Mouse (Mus musculus) CD4-positive helper T cell, adult 2 months (primary cell): ENCODE data around the gene E330034G19Rik.
"Not testable (repeated sequence)": the region's sequence is repeated elsewhere in the genome, so short reads cannot be mapped to it uniquely, and the experiment has no call there.

Source experiments
- DNase-seq: peaks from one replicate; pipeline ENCODE4 v3.0.0-alpha.2; 2012; ENCODE audit warnings: low read depth, missing footprints, low spot score

E330034G19Rik gene

DNA sequence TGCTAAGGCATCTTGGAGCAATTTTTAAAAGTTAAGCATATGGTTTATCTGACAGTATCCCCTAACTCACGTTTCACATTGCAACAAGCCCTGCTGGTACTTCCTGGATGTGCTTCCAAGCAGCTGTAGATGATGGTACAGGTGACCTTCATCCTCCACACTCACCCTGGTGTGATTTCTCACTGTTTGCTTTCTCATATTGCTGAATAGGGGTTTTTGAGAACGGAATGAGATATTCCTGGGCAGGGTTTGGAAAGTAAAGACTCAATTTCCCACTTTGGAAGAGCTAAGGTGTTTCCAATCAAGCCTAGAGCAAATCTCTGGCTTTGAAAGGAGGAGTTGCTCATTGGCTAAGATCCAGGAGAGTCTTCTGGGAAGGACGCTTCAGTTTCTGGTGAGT lies at the start of gene E330034G19Rik:
E330034G19Rik (plus strand) TSS at position 301 of the 400 bp plus-strand sequence.
- no peak for DNase-seq

DNA sequence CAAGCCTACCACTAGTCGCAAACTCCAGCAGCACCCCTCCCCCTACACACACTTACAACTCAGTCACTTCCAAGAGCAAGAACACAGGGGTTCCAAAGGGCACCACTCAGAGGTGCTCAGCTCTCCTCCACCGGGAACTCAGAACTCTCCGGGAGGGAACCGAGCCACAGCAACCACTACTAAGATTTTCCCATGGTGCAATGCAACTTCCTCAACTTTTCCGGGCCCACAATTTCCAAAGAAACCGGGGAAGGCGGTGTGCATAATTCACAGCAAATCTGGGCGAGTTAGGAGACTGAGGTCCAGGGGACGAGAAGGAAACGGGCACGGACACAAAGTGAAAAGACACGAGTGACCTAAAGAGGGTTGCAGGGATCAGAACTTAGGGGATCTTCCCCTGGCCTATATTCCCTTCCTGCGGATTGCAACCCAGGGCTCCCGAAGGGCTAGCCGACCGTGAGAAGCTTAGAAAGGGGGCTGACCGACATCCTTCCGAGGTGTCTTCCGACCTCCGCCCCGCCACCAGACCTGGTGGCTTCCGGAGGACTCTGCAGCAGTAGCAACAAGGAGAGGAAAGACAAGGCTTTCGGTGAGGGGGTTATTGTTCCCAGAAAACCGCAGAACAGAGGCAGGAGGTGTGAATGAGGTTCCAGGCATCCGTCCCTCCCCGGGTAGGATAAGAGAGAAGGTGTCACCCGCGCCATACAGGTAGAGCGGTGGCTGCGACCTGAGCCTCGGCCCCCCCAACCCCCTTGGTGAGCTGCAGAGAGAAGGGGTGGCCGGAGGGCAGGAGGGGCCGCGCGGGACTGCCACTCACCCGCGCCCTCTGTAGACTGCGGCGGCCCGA lies 48.5 kb upstream of the E330034G19Rik start:
- DNase-seq, result peak; percentile 9

GRCm38 (mm10) chr14:24245177-24246081 lies 47.6 kb upstream of the E330034G19Rik start, which contains the start of gene Dlg5:
TSS of gene Dlg5 (minus strand) at chr14:24245920.
- no peak for DNase-seq

DNA sequence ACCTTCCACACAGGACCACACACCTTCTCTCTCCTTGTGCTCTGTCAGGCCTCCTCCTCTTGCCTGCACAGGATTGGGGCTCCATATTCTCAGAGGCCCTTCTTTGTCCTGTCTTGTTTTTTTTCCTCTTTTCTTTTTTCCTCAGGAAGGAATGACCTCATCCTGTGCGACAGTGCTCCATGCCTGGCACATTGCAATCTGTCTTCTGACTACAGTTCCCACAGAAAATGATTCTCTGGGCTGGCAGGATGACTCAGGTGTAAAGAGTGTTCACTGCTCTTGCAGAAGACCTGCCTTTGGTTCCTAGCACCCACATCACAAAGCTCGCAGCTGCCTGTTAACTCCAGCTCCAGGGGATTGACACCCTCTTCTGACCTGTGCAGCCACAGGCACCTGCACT lies 43.1 kb upstream of the E330034G19Rik start:
- no peak for DNase-seq

DNA sequence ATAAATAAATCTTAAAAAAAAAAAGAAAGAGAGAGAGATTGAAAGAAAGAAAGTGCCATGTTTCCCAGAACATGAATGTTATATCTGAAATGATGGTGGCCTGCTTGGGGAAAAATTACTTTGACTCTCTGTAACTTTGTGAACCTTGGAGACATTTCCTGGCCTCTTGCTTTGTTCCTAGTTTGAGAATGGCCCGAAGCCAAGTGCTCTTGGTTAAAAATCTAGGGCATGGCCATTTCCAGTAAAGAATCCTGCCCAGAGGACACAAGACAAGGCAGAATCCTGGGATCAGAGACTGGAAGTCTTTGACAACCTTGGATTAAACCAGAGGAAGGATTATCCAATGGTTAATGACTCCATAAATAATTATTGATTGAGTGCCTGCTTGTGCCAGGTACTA lies 41.7 kb upstream of the E330034G19Rik start:
- no peak for DNase-seq

DNA sequence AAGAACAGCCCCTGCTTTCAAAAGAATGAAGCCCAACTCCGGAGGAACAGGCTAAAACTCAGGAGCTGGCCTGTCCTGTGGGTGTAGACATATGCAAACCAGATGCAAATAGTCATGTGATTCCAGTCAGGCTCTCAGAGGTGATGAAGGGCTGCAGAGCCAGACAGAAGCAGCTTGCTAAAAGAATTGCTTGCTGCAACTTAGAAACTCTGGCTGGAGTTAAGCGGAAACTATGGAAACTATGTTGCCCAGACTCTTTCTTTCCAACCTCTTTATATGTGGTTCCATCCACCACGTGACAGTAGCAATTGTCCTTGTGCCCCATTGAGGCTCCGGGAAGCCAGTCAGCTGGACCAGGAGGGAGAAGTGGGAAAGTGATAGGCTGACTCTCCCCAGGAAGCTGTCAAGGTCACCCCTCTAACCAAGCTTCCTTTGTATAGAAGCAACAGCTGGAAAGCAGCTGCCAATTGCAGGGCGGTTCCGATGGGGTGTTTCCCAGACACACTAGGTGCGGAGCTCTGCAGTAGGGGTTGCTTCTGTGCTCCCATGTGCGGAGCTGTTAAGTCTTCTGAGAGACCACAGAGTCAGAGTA lies 39.3 kb upstream of the E330034G19Rik start:
- DNase-seq, result no peak

GRCm38 (mm10) chr14:24255956-24256355 lies 37.1 kb upstream of the E330034G19Rik start:
- DNase-seq, result no peak

DNA sequence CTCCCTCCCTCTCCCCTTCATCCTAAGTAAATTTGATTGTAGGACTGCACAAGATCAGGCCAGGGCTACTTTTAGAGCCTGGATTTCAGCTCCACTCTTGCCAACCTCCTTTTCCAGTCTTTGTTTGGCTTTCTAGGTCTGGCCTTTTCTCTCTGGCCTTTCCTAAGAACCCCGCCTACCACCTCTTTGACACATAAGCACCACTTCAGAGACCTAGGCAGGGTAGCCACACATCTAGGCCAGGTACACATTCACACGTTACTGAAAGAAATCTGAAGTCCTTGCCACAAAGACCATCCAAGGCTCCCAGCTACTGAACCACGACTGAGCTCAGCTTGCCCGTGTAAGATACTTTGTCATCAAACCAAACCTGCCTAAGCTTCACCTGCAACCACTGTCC lies 32.6 kb upstream of the E330034G19Rik start:
- no peak for DNase-seq

GRCm38 (mm10) chr14:24262382-24262781 lies 30.6 kb upstream of the E330034G19Rik start:
- DNase-seq, result no peak

GRCm38 (mm10) chr14:24262915-24263314 lies 30.1 kb upstream of the E330034G19Rik start:
- no peak for DNase-seq

- no peak for DNase-seq
These were observed 23.4 kb upstream of the E330034G19Rik start for GRCm38 (mm10) chr14:24269571-24269970.

- DNase-seq, result peak; percentile 7
These were observed 19.4 kb upstream of the E330034G19Rik start for GRCm38 (mm10) chr14:24273575-24273974.

GRCm38 (mm10) chr14:24275534-24275933 lies 17.5 kb upstream of the E330034G19Rik start:
- no peak for DNase-seq

GRCm38 (mm10) chr14:24281278-24281677 lies 11.7 kb upstream of the E330034G19Rik start:
- no peak for DNase-seq

GRCm38 (mm10) chr14:24282276-24282675 lies 10.7 kb upstream of the E330034G19Rik start:
- DNase-seq, result no peak

- DNase-seq, result no peak
These were observed 6.9 kb upstream of the E330034G19Rik start for GRCm38 (mm10) chr14:24286136-24286535.

- no peak for DNase-seq
These were observed 2.3 kb upstream of the E330034G19Rik start for GRCm38 (mm10) chr14:24290726-24291125.

- no peak for DNase-seq
These were observed 617 bp downstream of the E330034G19Rik start for GRCm38 (mm10) chr14:24293631-24294030.

GRCm38 (mm10) chr14:24302126-24302525 lies 9.1 kb downstream of the E330034G19Rik start:
- DNase-seq, result not testable (repeated sequence)

DNA sequence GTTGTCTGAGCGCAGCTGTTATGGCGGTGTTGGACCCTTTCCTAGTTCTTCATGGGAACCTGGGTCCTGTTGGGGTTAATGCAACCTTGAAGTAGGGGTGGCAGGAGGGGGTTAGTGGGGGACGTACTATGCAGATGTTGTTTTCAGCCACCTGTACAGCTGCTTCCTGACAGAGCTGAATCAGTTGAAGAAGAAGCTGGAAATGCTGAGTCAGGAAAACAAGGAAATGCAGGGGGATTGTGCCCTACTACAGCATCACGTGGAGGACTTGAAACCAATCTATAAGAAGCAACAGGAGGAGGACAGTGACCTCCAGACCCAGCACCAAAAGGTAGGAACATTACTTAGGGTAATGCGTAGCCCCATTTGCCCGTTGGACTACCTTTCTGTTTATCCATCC lies 13.7 kb downstream of the E330034G19Rik start:
- DNase-seq, result no peak

GRCm38 (mm10) chr14:24307146-24307545 lies 14.1 kb downstream of the E330034G19Rik start:
- no peak for DNase-seq

DNA sequence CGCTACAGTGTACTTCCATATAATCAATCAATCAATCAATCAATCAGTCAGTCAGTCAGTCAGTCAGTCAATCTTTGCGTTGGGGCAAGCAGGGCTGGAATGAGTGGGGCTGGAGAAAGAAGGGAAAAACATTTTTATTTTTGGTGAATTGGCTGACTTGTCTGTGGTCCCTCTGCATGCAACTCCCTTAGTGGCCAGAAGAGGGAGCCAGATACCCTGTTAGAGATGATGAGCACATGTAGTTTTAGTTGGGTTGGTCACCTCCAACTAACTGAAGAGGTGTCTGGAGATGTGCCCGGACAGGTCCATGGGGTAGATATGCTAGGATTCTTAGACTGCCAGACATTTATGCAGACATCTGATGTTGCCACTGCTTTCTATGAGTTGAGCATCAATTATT lies 18.1 kb downstream of the E330034G19Rik start:
- peak; percentile 21 for DNase-seq
